Mouse (Mus musculus) forebrain, postnatal 0 days (tissue): ENCODE results near the gene Zfp712. TPM values are rescaled to one million over a fixed set of nuclear protein-coding genes. Genes with fewer than 3 reads are reported as not detected.

Experiments
- ATAC-seq: fragments of 200-750 bp; cut with Nextera tagmentation; 2 replicates; pipeline ENCODE4 v1.8.0; 2017; ENCODE audit warnings: mild to moderate bottlenecking, moderate library complexity
- DNase-seq: peaks from one replicate; pipeline ENCODE4 v3.0.0-alpha.2; 2015
- H3K27ac ChIP-seq: fragments of 300-500 bp; sonication (generic); 2 replicates; pipeline ENCODE4 v1.5.1; 2014; ENCODE audit warnings: low read depth, mild to moderate bottlenecking, antibody characterized with exemption, low read length, moderate library complexity, mixed read lengths
- H3K27me3 ChIP-seq: fragments of 300-500 bp; sonication (generic); 2 replicates; pipeline ENCODE4 v1.6.1; 2014; ENCODE audit warnings: mild to moderate bottlenecking, low read length, mixed read lengths; ENCODE audit not compliant: insufficient read depth
- H3K36me3 ChIP-seq: fragments of 300-500 bp; sonication (generic); 2 replicates; pipeline ENCODE4 v1.6.1; 2014; ENCODE audit warnings: mild to moderate bottlenecking, moderate library complexity; ENCODE audit not compliant: insufficient read depth
- H3K4me1 ChIP-seq: fragments of 300-500 bp; sonication (generic); 2 replicates; pipeline ENCODE4 v1.6.1; 2014; ENCODE audit warnings: antibody characterized with exemption; ENCODE audit not compliant: insufficient read depth
- H3K4me2 ChIP-seq: fragments of 300-500 bp; sonication (generic); 2 replicates; pipeline ENCODE4 v1.6.1; 2014; ENCODE audit warnings: low read depth, mild to moderate bottlenecking, moderate library complexity
- H3K4me3 ChIP-seq: fragments of 300-500 bp; sonication (generic); 2 replicates; pipeline ENCODE4 v1.5.1; 2014; ENCODE audit warnings: low read depth, low read length, mixed read lengths
- H3K9ac ChIP-seq: fragments of 300-500 bp; sonication (generic); 2 replicates; pipeline ENCODE4 v1.6.1; 2014; ENCODE audit warnings: mild to moderate bottlenecking
- H3K9me3 ChIP-seq: fragments of 300-500 bp; sonication (generic); 2 replicates; pipeline ENCODE4 v1.6.1; 2016; ENCODE audit warnings: low read length
- CTCF ChIP-seq: sonication (generic); IDR thresholded peaks from 2 replicates; pipeline ENCODE4 v1.5.1; 2016; ENCODE audit warnings: antibody characterized with exemption, control low read depth, low read depth
- WGBS: fragments of 180-500 bp; shearing (Covaris S2); extraction: QIAGEN DNeasy Blood & Tissue Kit; methylation state at CpG from one replicate; pipeline ENCODE4 v1.1.7; 2014; 5-methylcytosine and 5-hydroxymethylcytosine counted together
- polyA plus RNA-seq: library from polyadenylated mRNA; unstranded; fragments of >200 nt; fragmentation: Nextera tagmentation; extraction: Ambion mirVana; gene quantifications from 2 replicates; pipeline ENCODE4 v1.2.1, GENCODE M21; 2015
- total RNA-seq: library from RNA; depleted of rRNA; stranded (reverse); fragments of >200 nt; gene quantifications from 2 replicates; pipeline ENCODE4 v1.2.3, GENCODE M21; 2014; rRNA removed

Gene Zfp712
- total and polyA plus RNA-seq, 2 experiments from 2014 or later: 3.2 to 10.2 TPM

DNA sequence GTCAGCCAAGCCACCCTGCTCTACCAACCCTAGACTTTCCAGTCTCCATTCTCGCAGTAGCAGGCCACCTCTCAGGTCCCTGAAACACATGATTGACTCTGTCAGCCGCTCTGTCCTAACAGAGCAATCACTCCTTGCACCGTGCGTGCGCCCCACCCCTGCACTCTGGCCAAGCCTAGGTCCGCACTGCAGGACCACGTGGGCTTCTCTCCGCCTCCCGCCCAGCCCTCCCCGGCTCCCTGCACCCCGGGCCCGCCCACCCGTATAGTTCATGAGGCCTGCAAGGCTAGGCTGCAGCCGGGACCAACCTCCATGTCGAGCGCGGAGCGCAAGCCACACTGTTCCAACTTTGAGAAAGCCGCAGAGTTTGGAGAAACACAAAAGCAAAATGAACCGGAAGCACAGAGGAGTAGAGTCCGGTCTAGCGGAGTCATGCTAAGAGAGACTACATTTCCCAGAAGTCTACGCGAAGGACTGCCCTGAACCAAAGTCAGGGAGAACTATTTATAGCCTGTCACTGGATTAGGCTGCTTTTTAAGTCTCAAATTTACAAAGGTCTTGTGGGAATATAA, 20.3 kb upstream of the Zfp712 start:
- peak overlapping the region; percentile 71 for H3K27ac ChIP-seq
- no peaks in the 10 kb centered on the region for H3K27me3 ChIP-seq
- ATAC-seq (peak; percentile 98), DNase-seq (peak; percentile 81)
- H3K4me1 ChIP-seq: peaks cover 6% of the 10 kb centered on the region
- WGBS: under 1% methylated on average over 24 of the region's 24 CpGs
- peak overlapping the region; percentile 77 for H3K4me3 ChIP-seq
- peak overlapping the region; percentile 70 for H3K9ac ChIP-seq
- peak overlapping the region; percentile 72 for H3K4me2 ChIP-seq
- H3K36me3 ChIP-seq: peaks cover 4% of the 10 kb centered on the region; the same call in 1 of the 2 replicates
- 0 out of 2 replicates have a peak, but pooled peaks cover 7% of the 10 kb centered on the region for H3K9me3 ChIP-seq
- TF ChIP-seq CTCF: no peak

GRCm38 (mm10) chr13:67077244-67077643, 16.3 kb upstream of the Zfp712 start:
- Histone ChIP-seq H3K36me3 (peaks cover 29% of the 10 kb centered on the region), H3K9me3 (0 out of 2 replicates have a peak, but pooled peaks cover 11% of the 10 kb centered on the region), H3K9ac (no peak overlapping the region), H3K4me3 (no peak overlapping the region), H3K4me2 (no peak overlapping the region), H3K27ac (no peak overlapping the region), H3K27me3 (no peaks in the 10 kb centered on the region), H3K4me1 (peaks cover 6% of the 10 kb centered on the region)
- ATAC-seq: no peak
- TF ChIP-seq CTCF: no peak
- no peak for DNase-seq
- 99% methylated on average over 2 of the region's 2 CpGs for WGBS

DNA sequence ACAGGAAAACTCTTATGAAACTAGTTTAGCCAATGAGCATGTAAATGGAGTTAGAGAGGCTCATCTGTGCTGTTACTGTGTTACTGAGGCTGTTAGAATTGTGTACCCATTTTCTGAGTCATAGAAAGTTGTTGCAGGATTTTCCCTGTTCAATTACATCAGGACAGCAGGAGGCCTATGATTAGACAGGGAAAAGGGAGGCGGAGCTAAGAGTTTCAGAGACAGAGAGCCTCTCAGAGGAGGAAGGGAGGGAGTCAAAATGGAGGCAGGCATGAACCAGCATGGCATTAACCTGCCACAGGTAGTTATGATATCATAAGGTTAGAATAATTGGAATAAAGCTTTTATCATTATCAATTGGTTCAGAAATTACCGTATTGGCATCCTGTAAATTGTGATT, 11.8 kb upstream of the Zfp712 start:
- Histone ChIP-seq H3K9me3 (peaks cover 29% of the 10 kb centered on the region), H3K4me3 (no peak overlapping the region), H3K4me2 (no peak overlapping the region), H3K36me3 (peaks cover 50% of the 10 kb centered on the region), H3K4me1 (no peaks in the 10 kb centered on the region), H3K27me3 (no peaks in the 10 kb centered on the region), H3K27ac (no peak overlapping the region), H3K9ac (no peak overlapping the region)
- DNase-seq: no peak
- no peak for ATAC-seq
- WGBS: 98% methylated on average over 2 of the region's 2 CpGs
- no peak for TF ChIP-seq CTCF

DNA sequence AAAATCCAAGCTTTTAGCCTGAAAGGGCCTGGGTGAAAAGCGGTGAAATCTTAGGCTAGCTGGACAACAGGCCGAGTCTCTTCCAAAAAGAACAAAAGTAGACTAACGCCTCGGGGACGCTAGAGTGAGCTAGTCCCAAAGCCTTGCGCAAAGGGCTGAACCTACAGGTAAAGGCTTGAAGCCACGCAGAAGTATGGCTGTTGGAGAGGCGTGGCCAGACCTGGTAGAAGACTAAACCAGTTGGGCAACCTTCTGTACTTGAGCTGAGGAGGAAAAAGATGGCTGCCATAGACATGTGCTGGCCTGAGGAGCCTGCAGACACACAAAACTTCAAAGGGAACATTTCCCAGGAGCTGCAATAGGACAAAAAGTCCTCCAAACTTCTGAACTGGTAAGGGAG, 4.4 kb upstream of the Zfp712 start:
- TF ChIP-seq CTCF: no peak
- Histone ChIP-seq H3K9me3 (peaks cover 18% of the 10 kb centered on the region), H3K9ac (no peak overlapping the region), H3K4me2 (no peak overlapping the region), H3K27me3 (no peaks in the 10 kb centered on the region), H3K4me3 (no peak overlapping the region), H3K27ac (no peak overlapping the region), H3K36me3 (peaks cover 11% of the 10 kb centered on the region), H3K4me1 (0 out of 2 replicates have a peak, but pooled peaks cover under 1% of the 10 kb centered on the region)
- WGBS: 86% methylated on average over 8 of the region's 8 CpGs
- ATAC-seq: no peak
- DNase-seq: no peak

DNA sequence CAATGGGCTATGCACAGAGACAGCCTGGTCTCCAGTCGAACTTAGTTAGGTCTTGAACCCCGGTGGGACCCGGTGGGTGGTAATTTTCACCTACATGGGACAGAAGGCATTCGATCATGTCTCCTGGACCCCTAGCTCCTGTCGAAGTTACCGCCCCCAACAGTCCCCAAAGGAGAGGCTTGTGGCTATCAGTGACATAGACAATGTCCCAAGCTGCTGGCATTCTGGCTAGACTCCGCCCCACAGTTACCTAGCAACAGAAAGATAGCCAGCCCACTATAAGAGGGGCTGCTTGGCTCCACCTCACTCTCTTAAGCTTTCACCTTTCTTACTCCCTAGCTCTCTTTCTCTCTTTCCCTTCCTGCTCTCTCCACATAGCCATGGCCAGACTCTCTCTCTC, 1.5 kb upstream of the Zfp712 start:
- 0 out of 2 replicates have a peak, but pooled peaks cover 6% of the 10 kb centered on the region for H3K4me1 ChIP-seq
- no peak for TF ChIP-seq CTCF
- no peaks in the 10 kb centered on the region for H3K36me3 ChIP-seq
- no peak overlapping the region for H3K4me3 ChIP-seq
- H3K27me3 ChIP-seq: no peaks in the 10 kb centered on the region
- no peak for DNase-seq
- ATAC-seq: no peak
- H3K4me2 ChIP-seq: no peak overlapping the region
- H3K27ac ChIP-seq: no peak overlapping the region
- 63% methylated on average over 7 of the region's 7 CpGs for WGBS
- 0 out of 2 replicates have a peak, but pooled peaks cover 6% of the 10 kb centered on the region for H3K9me3 ChIP-seq
- no peak overlapping the region for H3K9ac ChIP-seq

DNA sequence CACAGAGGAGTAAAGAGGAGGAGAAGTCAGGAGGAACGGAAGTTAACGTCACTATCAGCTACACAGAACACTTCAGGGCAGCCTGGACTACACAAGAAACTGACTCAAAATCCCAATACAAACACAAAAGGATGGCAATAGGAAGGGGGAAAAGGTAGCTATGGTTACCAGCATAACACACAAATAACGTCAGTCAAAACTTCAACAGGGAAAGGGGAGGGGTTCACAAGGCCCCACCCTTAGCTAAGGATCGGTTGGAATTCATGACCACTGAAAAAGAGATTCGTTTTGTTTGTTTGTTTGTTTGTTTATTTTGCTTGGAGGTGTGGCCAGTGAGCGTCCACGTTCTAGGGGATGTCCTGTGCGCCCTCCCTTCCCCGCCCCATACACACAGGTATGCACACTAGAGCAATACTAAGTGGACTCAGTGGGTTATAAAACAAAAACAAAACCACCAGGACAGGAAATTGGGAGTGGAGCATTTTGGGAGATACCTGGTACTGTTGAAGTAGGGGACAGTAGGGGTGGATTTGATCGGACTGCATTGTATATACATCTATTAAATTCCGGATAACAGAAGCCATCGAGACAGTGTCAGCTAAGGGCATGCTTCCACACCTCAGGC, 697 bp downstream of the Zfp712 start:
- H3K4me2 ChIP-seq: peak overlapping the region; percentile 80
- peak overlapping the region; percentile 68; the same call in 1 of the 2 replicates for H3K27ac ChIP-seq
- no peaks in the 10 kb centered on the region for H3K27me3 ChIP-seq
- H3K4me1 ChIP-seq: 0 out of 2 replicates have a peak, but pooled peaks cover 6% of the 10 kb centered on the region
- H3K9ac ChIP-seq: peak overlapping the region; percentile 75
- H3K36me3 ChIP-seq: no peaks in the 10 kb centered on the region
- H3K9me3 ChIP-seq: no peaks in the 10 kb centered on the region
- peak overlapping the region; percentile 83 for H3K4me3 ChIP-seq
- peak; percentile 26 for ATAC-seq
- TF ChIP-seq CTCF: no peak
- WGBS: 4% methylated on average over 12 of the region's 12 CpGs
- DNase-seq: no peak

Other genes starting within 250 kb of the Zfp712 start
- 3.4 and 3.7 TPM in 2 replicates for gene Gm10767, start 156.3 kb downstream of the Zfp712 start, total RNA-seq
- 2.6 and 2.9 TPM in 2 replicates for gene Gm10767, start 156.3 kb downstream of the Zfp712 start, polyA plus RNA-seq
- 12.2 and 12.8 TPM in 2 replicates for gene Zfp708, start 36.8 kb upstream of the Zfp712 start, total RNA-seq
- gene Zfp708, start 36.8 kb upstream of the Zfp712 start, polyA plus RNA-seq: 5.8 and 6.6 TPM in 2 replicates
- 1.4 and 2.9 TPM in 2 replicates for gene Gm28557, start 47.4 kb upstream of the Zfp712 start, total RNA-seq
- 0.92 and 1.4 TPM in 2 replicates for gene Gm28557, start 47.4 kb upstream of the Zfp712 start, polyA plus RNA-seq
- gene Rslcan18, start 55.1 kb upstream of the Zfp712 start, total RNA-seq: not detected in 2 replicates
- gene Rslcan18, start 55.1 kb upstream of the Zfp712 start, polyA plus RNA-seq: 0.08 TPM in 1 of 2 replicates, not detected in the other
- gene Zfp759, start 60.5 kb upstream of the Zfp712 start, total RNA-seq: 7.8 and 8.9 TPM in 2 replicates
- gene Zfp759, start 60.5 kb upstream of the Zfp712 start, polyA plus RNA-seq: 1.5 and 2.6 TPM in 2 replicates
- gene Rsl1, start 112.0 kb upstream of the Zfp712 start, total RNA-seq: 2.9 and 7.8 TPM in 2 replicates
- gene Rsl1, start 112.0 kb upstream of the Zfp712 start, polyA plus RNA-seq: 2.9 and 3.3 TPM in 2 replicates
- 2.5 and 3.2 TPM in 2 replicates for gene Zfp455, start 133.3 kb upstream of the Zfp712 start, total RNA-seq
- gene Zfp455, start 133.3 kb upstream of the Zfp712 start, polyA plus RNA-seq: 0.67 and 1.2 TPM in 2 replicates
- 15.5 and 16.6 TPM in 2 replicates for gene Zfp458, start 217.3 kb upstream of the Zfp712 start, total RNA-seq
- 2.9 and 3.1 TPM in 2 replicates for gene Zfp458, start 217.3 kb upstream of the Zfp712 start, polyA plus RNA-seq
- gene Zfp457, start 245.3 kb upstream of the Zfp712 start, total RNA-seq: 0.81 and 1.5 TPM in 2 replicates
- 0.31 and 0.41 TPM in 2 replicates for gene Zfp457, start 245.3 kb upstream of the Zfp712 start, polyA plus RNA-seq